Mouse (Mus musculus): ENCODE results near the gene Brat1. TPM values are rescaled to one million over a fixed set of nuclear protein-coding genes. Genes with fewer than 3 reads are reported as not detected.
"Not testable (repeated sequence)": the region's sequence is repeated elsewhere in the genome, so short reads cannot be mapped to it uniquely, and the experiment has no call there.

The Brat1 gene
- polyA plus RNA-seq (2015; fragmentation: Nextera tagmentation; extraction: Ambion mirVana) = 23.0 and 25.7 TPM in 2 replicates

DNA sequence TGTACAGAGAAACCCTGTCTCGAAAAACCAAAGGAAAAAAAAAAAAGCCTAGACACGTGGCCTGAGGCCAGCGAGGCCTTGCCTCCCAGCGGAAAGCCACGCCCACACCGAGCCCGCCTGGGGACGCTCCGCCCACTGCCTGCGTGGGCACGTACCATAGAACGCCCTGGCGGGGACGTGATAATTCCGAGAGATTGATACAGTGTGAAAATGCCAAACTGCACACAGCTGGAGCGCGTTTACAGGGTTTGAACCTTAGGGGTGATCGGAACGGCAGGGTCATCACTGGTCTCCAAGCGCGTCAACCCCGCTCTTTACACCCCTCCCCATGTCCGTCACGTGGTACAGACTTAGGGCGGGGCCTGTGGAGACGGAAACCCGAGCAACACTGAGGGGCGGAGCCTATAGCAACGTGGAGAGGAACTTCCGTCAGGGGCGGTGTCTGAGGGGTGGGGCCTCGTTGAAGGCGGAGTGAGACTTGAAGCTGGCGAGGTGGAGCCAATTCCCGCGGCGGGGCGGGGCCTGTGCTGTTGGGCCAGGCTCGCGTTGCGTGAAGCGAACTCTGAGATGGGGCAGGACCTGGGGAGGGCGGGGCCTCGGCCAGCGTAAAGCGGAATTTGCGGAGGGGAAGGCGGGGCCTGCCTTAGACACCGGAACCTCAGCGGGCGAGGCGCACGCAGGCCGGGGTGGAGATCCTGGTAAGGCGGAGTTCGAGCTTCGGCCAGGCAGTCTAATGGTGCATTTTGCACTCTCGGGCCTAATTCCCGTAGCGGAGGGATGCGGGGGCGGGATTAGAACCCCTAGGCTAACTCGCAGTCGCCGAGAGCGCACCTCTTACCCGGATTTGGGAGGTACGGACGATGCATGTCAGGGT lies at the start of gene Brat1:
Gene Brat1, plus strand, starts transcription at position 634 of the 874 bp plus-strand sequence.
- WGBS = under 1% methylated on average over 68 of the region's 69 CpGs
- Histone ChIP-seq H3K27me3 (no peaks in the 10 kb centered on the region), H3K4me1 (peaks cover 34% of the 10 kb centered on the region), H3K27ac (peak within 1 kb of the TSS; percentile 87), H3K9ac (peak within 1 kb of the TSS; percentile 80), H3K4me2 (replicated peaks) (peak within 1 kb of the TSS; percentile 86), H3K36me3 (peaks cover 25% of the 10 kb centered on the region), H3K9me3 (0 out of 2 replicates have a peak, but pooled peaks cover 4% of the 10 kb centered on the region), H3K4me3 (peak within 1 kb of the TSS; percentile 64)
- ATAC-seq (ENCODE audit: low FRiP score, low read depth) = peak; percentile 92

DNA sequence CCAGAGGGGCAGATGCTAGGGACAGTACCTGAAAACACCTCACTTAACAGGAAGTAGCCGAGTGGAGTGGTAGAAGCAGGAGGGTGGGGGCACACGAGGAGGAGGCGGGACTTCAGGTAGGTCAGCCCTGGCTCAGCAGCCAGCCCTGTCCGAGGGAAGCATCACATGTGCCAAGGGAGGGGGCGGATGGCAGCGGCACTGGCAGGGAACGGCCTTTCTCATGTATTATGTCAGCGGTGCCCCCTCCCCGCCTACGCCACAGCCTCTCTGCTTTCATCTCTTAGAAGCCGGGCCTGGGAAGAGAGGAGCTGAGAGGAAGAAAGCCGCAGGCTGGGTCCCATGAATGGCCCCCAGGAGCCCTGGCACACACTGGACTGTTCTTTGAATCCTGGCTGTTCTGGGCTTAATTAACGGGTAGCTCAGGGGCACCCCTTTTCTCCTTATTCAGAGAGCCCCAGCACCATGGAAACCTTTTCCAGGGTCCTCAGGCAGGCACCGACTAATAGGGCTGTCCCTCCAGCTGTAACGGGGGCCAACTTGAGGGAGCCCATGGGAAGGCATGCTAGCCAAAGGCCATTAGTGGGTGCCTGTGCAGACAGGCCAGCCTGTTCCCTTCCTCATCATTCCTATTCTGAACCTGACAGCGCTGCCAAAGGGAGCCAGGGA lies 45.1 kb upstream of the Brat1 start:
- 30% methylated on average over 16 of the region's 16 CpGs for WGBS

DNA sequence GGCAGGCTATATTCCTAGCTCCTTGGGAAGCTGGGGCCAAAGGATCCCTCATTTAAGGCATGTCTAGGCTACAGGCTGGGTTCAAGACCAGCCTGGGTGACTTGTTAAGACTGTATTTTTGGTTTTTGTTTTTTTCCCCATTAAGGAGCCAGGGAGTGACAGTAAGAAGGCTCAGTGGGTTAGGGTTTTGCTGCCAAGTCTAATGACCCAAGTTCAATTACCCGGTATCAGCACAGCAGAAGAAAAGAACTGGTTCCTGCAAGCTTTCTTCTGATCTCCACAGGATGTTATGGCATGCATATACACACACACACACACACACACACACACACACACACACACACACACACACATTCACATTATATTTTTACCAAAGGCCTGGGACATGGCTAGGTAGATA lies 44.4 kb upstream of the Brat1 start:
- no peaks in the 10 kb centered on the region for H3K27me3 ChIP-seq
- peaks cover 11% of the 10 kb centered on the region for H3K36me3 ChIP-seq
- H3K4me2 ChIP-seq (replicated peaks) = no peak overlapping the region
- H3K9ac ChIP-seq = no peak overlapping the region
- H3K4me1 ChIP-seq = peaks cover 42% of the 10 kb centered on the region
- no peak overlapping the region for H3K27ac ChIP-seq
- ATAC-seq (ENCODE audit: low FRiP score, low read depth) = no peak
- no peaks in the 10 kb centered on the region for H3K9me3 ChIP-seq
- 67% methylated on average over 1 of the region's 1 CpGs for WGBS
- no peak overlapping the region for H3K4me3 ChIP-seq

More for the DNA sequence above, 45.1 kb upstream of the Brat1 start:
- H3K9me3 ChIP-seq = no peaks in the 10 kb centered on the region
- 0 out of 2 replicates have a peak overlapping the region, but pooled peaks have one; percentile 35 for H3K9ac ChIP-seq
- H3K36me3 ChIP-seq = peaks cover 4% of the 10 kb centered on the region
- H3K4me3 ChIP-seq = no peak overlapping the region
- no peak overlapping the region for H3K4me2 ChIP-seq (replicated peaks)
- no peak for ATAC-seq (ENCODE audit: low FRiP score, low read depth)
- H3K4me1 ChIP-seq = peaks cover 42% of the 10 kb centered on the region
- H3K27ac ChIP-seq = no peak overlapping the region
- H3K27me3 ChIP-seq = no peaks in the 10 kb centered on the region

DNA sequence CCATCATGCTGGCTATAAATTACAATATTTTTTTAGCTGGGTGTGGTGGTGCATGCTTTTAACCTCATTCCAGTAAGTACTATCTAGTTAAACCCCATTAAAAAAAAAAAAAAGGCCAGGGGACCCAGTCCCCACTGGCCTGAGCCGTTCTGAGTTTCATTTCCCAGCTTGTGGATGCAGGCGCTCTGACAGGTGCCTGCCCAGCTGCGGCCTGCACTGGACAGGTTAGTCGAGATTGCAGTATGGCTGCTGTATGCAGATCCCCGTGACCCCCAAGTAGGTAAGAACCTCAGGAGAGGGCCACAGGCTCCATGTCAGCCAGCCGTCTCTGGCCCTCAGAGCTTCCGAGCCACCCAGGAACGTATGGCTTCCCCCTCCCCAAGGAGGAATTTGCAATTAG lies 43.4 kb upstream of the Brat1 start:
- no peaks in the 10 kb centered on the region for H3K27me3 ChIP-seq
- H3K9ac ChIP-seq = no peak overlapping the region
- WGBS = 53% methylated on average over 8 of the region's 8 CpGs
- no peak overlapping the region for H3K4me2 ChIP-seq (replicated peaks)
- H3K9me3 ChIP-seq = no peaks in the 10 kb centered on the region
- ATAC-seq (ENCODE audit: low FRiP score, low read depth) = no peak
- peaks cover 21% of the 10 kb centered on the region for H3K36me3 ChIP-seq
- H3K4me3 ChIP-seq = no peak overlapping the region
- peaks cover 42% of the 10 kb centered on the region for H3K4me1 ChIP-seq
- H3K27ac ChIP-seq = no peak overlapping the region

DNA sequence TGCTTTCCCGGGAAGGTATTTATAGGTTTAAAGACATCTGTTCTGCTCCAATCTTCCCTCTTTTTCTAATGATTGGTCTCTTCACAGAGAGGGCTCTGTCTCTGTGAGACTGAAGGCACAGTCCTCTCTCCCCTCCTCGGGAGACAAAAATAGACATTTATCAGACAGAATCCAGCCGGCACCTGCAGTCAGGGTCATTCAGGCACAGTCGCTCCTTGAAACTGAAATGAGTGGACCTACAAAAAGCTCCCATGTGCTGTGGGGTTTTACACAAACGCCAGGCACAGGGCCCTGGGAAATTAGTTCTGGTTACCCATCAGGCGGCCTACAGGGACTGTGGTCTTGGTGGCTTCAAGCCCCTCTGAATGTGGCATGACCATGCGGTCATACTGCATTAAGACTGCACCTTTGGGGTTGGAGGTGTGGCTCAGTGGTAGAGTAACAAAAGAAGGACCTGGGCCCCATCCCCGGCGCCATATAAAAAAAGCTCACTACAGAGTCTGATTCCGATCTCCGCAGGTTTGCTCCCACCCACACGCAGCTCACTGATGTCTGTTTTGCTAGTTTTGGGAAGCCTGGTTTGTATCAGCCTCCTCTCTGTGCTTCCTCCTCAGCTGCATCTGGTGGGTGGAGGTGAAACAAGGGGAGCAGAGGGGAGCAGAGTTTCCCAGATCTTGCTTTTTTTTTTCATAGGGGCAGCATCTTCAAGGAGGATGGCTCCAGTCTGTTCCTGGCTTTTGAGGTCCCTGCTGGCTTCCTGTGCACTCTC lies 42.8 kb upstream of the Brat1 start:
- Histone ChIP-seq H3K9ac (0 out of 2 replicates have a peak overlapping the region, but pooled peaks have one; percentile 19), H3K27ac (peak overlapping the region; percentile 61; the same call in 1 of the 2 replicates)
- WGBS = 45% methylated on average over 12 of the region's 12 CpGs

DNA sequence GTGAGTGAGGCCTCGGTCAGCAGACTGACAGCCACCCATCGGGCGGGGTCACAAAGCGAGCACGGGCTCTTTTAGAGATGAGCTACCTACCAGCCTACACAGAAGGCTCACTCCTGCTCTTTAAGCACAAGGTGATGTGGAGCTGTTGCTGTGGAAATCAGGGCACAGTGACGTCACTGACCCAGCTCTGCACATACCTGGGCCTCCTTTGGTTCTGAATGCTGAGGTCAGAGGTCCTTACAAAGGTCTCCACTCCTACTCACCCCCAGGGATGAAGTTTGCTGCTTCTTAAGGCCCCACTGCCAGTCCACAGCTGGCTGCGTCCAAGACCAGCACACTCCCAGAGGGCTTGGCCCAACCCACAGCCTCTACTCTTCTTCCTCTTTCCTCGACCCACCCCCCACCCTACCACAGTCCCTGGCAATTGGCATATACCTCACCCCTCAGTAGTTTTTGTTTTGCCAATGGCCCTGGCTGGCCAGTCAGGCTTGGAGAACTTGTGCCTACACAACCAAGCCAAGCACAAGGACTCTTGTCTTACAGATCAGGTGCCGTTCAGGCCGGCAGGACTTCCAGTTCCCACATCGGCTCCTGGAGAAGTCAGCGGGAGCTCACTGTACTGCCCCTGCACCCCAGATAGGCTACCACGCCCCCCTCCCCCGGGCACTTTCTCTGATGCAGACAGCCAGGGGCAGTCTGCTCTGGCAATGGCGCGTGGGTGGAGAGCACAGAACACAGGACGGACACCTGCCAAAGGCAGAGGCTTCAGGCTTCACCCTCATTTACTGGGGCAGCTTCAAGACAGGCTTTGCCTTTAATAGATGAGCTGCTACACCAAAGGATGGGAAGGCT lies 41.8 kb upstream of the Brat1 start:
- no peaks in the 10 kb centered on the region for H3K9me3 ChIP-seq
- H3K36me3 ChIP-seq = peaks cover 28% of the 10 kb centered on the region
- no peak overlapping the region; the same call in 1 of the 2 replicates for H3K4me2 ChIP-seq (replicated peaks)
- H3K4me1 ChIP-seq = peaks cover 42% of the 10 kb centered on the region
- H3K27me3 ChIP-seq = no peaks in the 10 kb centered on the region
- H3K27ac ChIP-seq = peak overlapping the region; percentile 61; the same call in 1 of the 2 replicates
- ATAC-seq (ENCODE audit: low FRiP score, low read depth) = no peak
- H3K9ac ChIP-seq = 0 out of 2 replicates have a peak overlapping the region, but pooled peaks have one; percentile 19
- WGBS = 75% methylated on average over 17 of the region's 17 CpGs
- H3K4me3 ChIP-seq = no peak overlapping the region

More for the DNA sequence above, 42.8 kb upstream of the Brat1 start:
- ATAC-seq (ENCODE audit: low FRiP score, low read depth) = no peak
- Histone ChIP-seq H3K9me3 (no peaks in the 10 kb centered on the region), H3K36me3 (peaks cover 23% of the 10 kb centered on the region), H3K27me3 (no peaks in the 10 kb centered on the region), H3K4me3 (no peak overlapping the region), H3K4me2 (replicated peaks) (no peak overlapping the region; the same call in 1 of the 2 replicates), H3K4me1 (peaks cover 42% of the 10 kb centered on the region)

DNA sequence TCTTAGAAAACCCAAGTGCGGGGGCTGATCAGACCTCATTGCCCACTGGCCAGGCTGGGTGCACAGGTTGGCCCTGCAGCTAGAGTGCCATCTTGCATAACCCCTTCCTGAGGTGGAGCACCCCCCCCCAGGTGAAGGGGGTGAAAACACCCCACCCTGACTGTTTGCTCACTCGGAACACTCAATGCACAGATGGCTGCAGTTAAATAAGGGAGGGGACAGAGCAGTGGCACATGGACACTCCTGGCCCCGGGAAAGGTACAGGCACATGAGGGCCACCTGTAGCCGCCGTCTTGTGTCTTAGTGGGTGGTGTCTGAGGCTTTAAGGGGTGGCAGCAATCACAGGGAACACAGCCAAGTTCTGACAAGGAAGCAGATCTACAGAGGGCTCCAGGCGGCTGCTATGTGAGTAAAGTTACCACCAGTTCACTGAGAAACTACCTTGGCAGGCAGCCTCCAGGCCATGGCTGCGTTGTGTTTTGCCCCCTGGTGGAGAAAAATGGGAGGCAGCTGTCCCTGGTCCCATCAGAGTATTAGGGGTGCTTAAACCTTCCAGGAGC lies 41.1 kb upstream of the Brat1 start:
- Histone ChIP-seq H3K4me3 (no peak overlapping the region), H3K27me3 (no peaks in the 10 kb centered on the region), H3K4me2 (replicated peaks) (no peak overlapping the region), H3K9me3 (peaks cover 2% of the 10 kb centered on the region), H3K9ac (no peak overlapping the region), H3K36me3 (peaks cover 35% of the 10 kb centered on the region), H3K27ac (peak overlapping the region; percentile 1; the same call in 1 of the 2 replicates), H3K4me1 (peaks cover 42% of the 10 kb centered on the region)
- 0 out of 2 replicates have a peak, but pooled peaks have one; percentile 34 for ATAC-seq (ENCODE audit: low FRiP score, low read depth)
- WGBS = 41% methylated on average over 7 of the region's 7 CpGs

DNA sequence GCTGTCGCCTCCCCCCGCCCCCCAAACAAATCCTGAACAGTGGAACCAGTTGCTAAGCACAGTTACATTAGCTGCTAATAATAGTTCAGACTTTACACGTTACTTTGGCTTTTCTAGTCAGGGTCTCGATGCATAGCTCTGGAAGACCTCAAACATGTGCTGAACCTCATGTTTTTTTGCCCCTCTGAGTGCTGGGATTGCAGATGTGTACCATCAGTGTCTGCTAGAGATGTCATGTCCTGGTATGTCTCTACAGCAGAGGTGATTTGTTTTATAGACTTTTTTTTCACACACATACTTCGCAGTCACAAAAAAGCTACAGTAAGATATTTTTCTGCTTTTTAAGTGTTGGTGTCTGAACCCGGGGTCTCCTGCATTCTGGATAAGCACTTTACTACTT lies 32.7 kb upstream of the Brat1 start:
- no peak overlapping the region for H3K27ac ChIP-seq
- WGBS = 91% methylated on average over 6 of the region's 6 CpGs
- no peaks in the 10 kb centered on the region for H3K27me3 ChIP-seq
- H3K4me3 ChIP-seq = no peak overlapping the region
- H3K36me3 ChIP-seq = peaks cover 81% of the 10 kb centered on the region
- H3K4me1 ChIP-seq = 0 out of 2 replicates have a peak, but pooled peaks cover 12% of the 10 kb centered on the region
- H3K9ac ChIP-seq = no peak overlapping the region
- no peak for ATAC-seq (ENCODE audit: low FRiP score, low read depth)
- H3K4me2 ChIP-seq (replicated peaks) = no peak overlapping the region
- H3K9me3 ChIP-seq = peaks cover 9% of the 10 kb centered on the region

DNA sequence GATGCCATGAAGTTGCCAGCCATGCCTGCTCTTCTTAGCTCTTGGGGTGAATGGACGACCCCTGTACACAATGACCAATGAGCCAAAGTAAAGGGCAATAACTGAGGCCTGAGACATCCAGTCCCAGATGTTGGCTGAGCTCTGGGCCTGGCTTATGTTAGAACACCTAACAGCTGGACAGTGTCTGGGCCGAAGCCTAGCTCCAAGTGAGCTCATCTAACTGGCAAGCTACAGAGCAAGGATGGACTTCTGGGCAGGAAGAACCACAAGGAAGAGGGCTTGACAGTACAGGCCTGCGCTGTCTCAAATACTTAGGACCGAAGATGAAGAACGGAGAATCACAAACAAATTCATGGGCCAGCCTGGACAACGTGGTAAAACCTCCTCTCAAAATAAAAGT lies 32.2 kb upstream of the Brat1 start:
- whole genome bisulfite sequencing = 85% methylated on average over 6 of the region's 6 CpGs
- H3K4me2 ChIP-seq (replicated peaks); H3K27ac ChIP-seq; ATAC-seq (ENCODE audit: low FRiP score, low read depth); H3K9me3 ChIP-seq; H3K9ac ChIP-seq; H3K27me3 ChIP-seq; H3K4me3 ChIP-seq: not testable (repeated sequence)
- 0 out of 2 replicates have a peak, but pooled peaks cover 12% of the 10 kb centered on the region for H3K4me1 ChIP-seq
- peaks cover 85% of the 10 kb centered on the region for H3K36me3 ChIP-seq

DNA sequence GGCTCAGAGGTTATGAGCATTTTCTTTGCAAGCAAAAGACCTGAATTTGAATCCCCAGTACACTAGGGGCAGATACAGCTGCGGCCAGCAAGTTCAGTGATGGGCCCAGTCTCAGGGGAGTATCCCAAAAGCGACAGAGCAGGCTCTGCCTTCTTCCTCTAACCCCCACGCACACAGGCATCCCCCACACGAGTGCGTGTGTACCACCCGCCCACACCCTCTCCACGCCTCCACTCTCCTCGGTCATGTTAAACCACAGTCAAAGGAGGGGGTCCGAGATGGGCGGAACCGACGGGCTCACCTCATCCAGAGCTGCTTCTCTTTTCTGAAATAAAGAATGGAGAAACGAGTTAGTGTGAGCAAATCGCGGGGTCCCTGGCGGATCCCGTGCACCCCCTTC lies 30.8 kb upstream of the Brat1 start:
- H3K36me3 ChIP-seq = peaks cover 85% of the 10 kb centered on the region
- 87% methylated on average over 17 of the region's 17 CpGs for whole genome bisulfite sequencing
- ATAC-seq (ENCODE audit: low FRiP score, low read depth) = no peak

More for the DNA sequence above, 30.8 kb upstream of the Brat1 start:
- Histone ChIP-seq H3K27ac (no peak overlapping the region), H3K4me3 (no peak overlapping the region), H3K27me3 (no peaks in the 10 kb centered on the region), H3K4me1 (0 out of 2 replicates have a peak, but pooled peaks cover 12% of the 10 kb centered on the region), H3K9me3 (peaks cover 4% of the 10 kb centered on the region), H3K9ac (no peak overlapping the region), H3K4me2 (replicated peaks) (no peak overlapping the region)
